Mouse (Mus musculus) forebrain, embryonic 10.5 days (tissue): ENCODE measurements around the gene Orm1. TPM values are rescaled to one million over a fixed set of nuclear protein-coding genes. Genes with fewer than 3 reads are reported as not detected.

Source experiments
- DNase-seq: peaks from one replicate; pipeline ENCODE4 v3.0.0-alpha.2; 2017; ENCODE audit warnings: low spot score; ENCODE audit errors: extremely low spot score
- H3K27ac ChIP-seq: fragments of 300-500 bp; sonication (generic); 2 replicates; pipeline ENCODE4 v1.5.1; 2016; ENCODE audit warnings: mild to moderate bottlenecking
- H3K27me3 ChIP-seq: fragments of 300-500 bp; sonication (generic); 2 replicates; pipeline ENCODE4 v1.6.1; 2016; ENCODE audit warnings: mild to moderate bottlenecking; ENCODE audit not compliant: poor library complexity, severe bottlenecking
- H3K36me3 ChIP-seq: fragments of 300-500 bp; sonication (generic); replicated peaks from 2 replicates; pipeline ENCODE4 v1.6.1; 2016; ENCODE audit warnings: mild to moderate bottlenecking, moderate library complexity
- H3K4me1 ChIP-seq: fragments of 300-500 bp; sonication (generic); 2 replicates; pipeline ENCODE4 v1.6.1; 2016
- H3K4me3 ChIP-seq: fragments of 300-500 bp; sonication (generic); 2 replicates; pipeline ENCODE4 v1.5.1; 2016; ENCODE audit warnings: mild to moderate bottlenecking, moderate library complexity
- H3K9me3 ChIP-seq: fragments of 300-500 bp; sonication (generic); 2 replicates; pipeline ENCODE4 v1.6.1; 2016; ENCODE audit warnings: mild to moderate bottlenecking, moderate library complexity
- WGBS: fragments of 180-500 bp; shearing (Covaris S2); methylation state at CpG from one replicate; pipeline ENCODE4 v1.1.7; 2016; 5-methylcytosine and 5-hydroxymethylcytosine counted together
- polyA plus RNA-seq: library from polyadenylated mRNA; unstranded; fragments of >200 nt; fragmentation: Nextera tagmentation; extraction: Ambion mirVana; gene quantifications from 2 replicates; pipeline ENCODE4 v1.2.1, GENCODE M21; 2016

Orm1 gene
- polyA plus RNA-seq, 1 experiment from 2014 or later = not detected

- no peaks in the 10 kb centered on the region for H3K9me3 ChIP-seq
- peaks cover 45% of the 10 kb centered on the region for H3K36me3 ChIP-seq
- no peaks in the 10 kb centered on the region for H3K27me3 ChIP-seq
- H3K4me1 ChIP-seq = peaks cover 46% of the 10 kb centered on the region
- no peak overlapping the region; the same call in 1 of the 2 replicates for H3K4me3 ChIP-seq
- DNase-seq = peak; percentile 31
- WGBS = 18% methylated on average over 8 of the region's 8 CpGs
- peak overlapping the region; percentile 78 for H3K27ac ChIP-seq
Observed at GRCm38 (mm10) chr4:63389121-63389886, 44.9 kb downstream of the Orm1 start.

GRCm38 (mm10) chr4:63389887-63390528 lies 45.6 kb downstream of the Orm1 start:
- Histone ChIP-seq H3K4me1 (peaks cover 46% of the 10 kb centered on the region), H3K9me3 (no peaks in the 10 kb centered on the region), H3K27ac (peak overlapping the region; percentile 78), H3K27me3 (no peaks in the 10 kb centered on the region), H3K4me3 (no peak overlapping the region), H3K36me3 (peaks cover 49% of the 10 kb centered on the region)
- 58% methylated on average over 11 of the region's 11 CpGs for WGBS
- no peak for DNase-seq

GRCm38 (mm10) chr4:63391322-63391721 lies 47.0 kb downstream of the Orm1 start:
- Histone ChIP-seq H3K4me1 (peaks cover 46% of the 10 kb centered on the region), H3K4me3 (no peak overlapping the region), H3K27ac (peak overlapping the region; percentile 78; the same call in 1 of the 2 replicates), H3K9me3 (no peaks in the 10 kb centered on the region), H3K36me3 (peaks cover 48% of the 10 kb centered on the region), H3K27me3 (no peaks in the 10 kb centered on the region)
- 90% methylated on average over 6 of the region's 6 CpGs for WGBS
- no peak for DNase-seq

Other genes with a start within 250 kb of the Orm1 start
- gene Ambp, start 189.8 kb upstream of the Orm1 start, polyA plus RNA-seq = not detected in 2 replicates
- not detected in 2 replicates for gene Kif12, start 172.4 kb upstream of the Orm1 start, polyA plus RNA-seq
- 2.8 and 3.1 TPM in 2 replicates for gene Col27a1, start 130.6 kb upstream of the Orm1 start, polyA plus RNA-seq
- not detected in 2 replicates for gene Orm3, start 11.6 kb downstream of the Orm1 start, polyA plus RNA-seq
- gene Orm2, start 17.9 kb downstream of the Orm1 start, polyA plus RNA-seq = not detected in 2 replicates
- 10.2 and 13.1 TPM in 2 replicates for gene Akna, start 58.8 kb downstream of the Orm1 start, polyA plus RNA-seq
- 4.6 and 5.1 TPM in 2 replicates for gene Whrn, start 151.4 kb downstream of the Orm1 start, polyA plus RNA-seq
- gene Atp6v1g1, start 200.2 kb downstream of the Orm1 start, polyA plus RNA-seq = 234 and 239 TPM in 2 replicates
- 9.1 and 9.5 TPM in 2 replicates for gene Tmem268, start 214.2 kb downstream of the Orm1 start, polyA plus RNA-seq